Mouse (Mus musculus) testis, adult 2 months (tissue): Measurements from ENCODE around the gene Fcgr4.

Experiments used
- CTCF ChIP-seq: fragments of 200-500 bp; IDR thresholded peaks from 2 replicates; pipeline ENCODE4 v1.5.1; 2012; ENCODE audit warnings: low read depth, mild to moderate bottlenecking, inconsistent platforms, low read length, moderate library complexity; ENCODE audit not compliant: control insufficient read depth, insufficient read depth, insufficient replicate concordance
- POLR2A ChIP-seq: fragments of 200-500 bp; IDR thresholded peaks from 2 replicates; pipeline ENCODE4 v1.6.1; 2012; ENCODE audit warnings: low read depth, mild to moderate bottlenecking, inconsistent platforms, low read length, moderate library complexity; ENCODE audit not compliant: control insufficient read depth

DNA sequence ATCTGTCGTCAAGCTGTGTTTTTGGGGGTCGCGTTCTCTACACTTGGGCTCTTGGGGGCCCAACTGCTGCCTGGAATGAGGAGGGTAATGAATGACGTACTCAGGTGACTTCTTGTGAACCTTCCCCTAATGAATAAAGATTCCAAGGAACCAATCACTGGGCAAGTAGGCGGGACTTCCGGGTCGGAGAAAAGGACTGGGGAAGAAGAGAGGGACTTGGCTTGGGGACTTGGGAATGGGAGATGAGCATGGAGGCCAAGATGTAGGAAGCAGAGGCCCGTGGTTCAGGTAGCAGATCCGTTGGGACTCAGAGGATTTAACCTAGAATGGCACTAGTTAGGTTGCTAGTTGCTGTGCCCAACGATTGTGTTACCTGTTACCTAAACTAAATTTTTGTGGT, 30.5 kb downstream of the Fcgr4 start:
- TF ChIP-seq CTCF (no peak), POLR2A (no peak)
